Mouse (Mus musculus): ENCODE data around the gene Emsy.

- TF ChIP-seq TAL1 (conservative IDR thresholded peaks at IDR 0.05; ENCODE audit: low read depth, low read length) (no peak), GATA2 (IDR thresholded peaks at IDR 0.05; ENCODE audit: borderline replicate concordance, low read depth, low read length) (no peak), CTCF (IDR thresholded peaks at IDR 0.05; ENCODE audit: low read depth, low read length) (no peak), POLR2AphosphoS5 (IDR thresholded peaks at IDR 0.05; ENCODE audit: insufficient replicate concordance, low read depth, low read length) (no peak)
Observed at GRCm38 (mm10) chr7:98558128-98558921, 98.3 kb downstream of the Emsy start.

Data from G1E (cell line).